Mouse (Mus musculus) frontal cortex, adult (tissue): ENCODE measurements around the gene Cant1.

Experiments
- ATAC-seq: cut with Nextera tagmentation; 2 replicates; pipeline ENCODE4 v1.9.2; 2017; ENCODE audit warnings: mild to moderate bottlenecking, moderate library complexity, mixed read lengths; ENCODE audit not compliant: low TSS enrichment

Gene Cant1

GRCm38 (mm10) chr11:118374506-118374905, 44.4 kb downstream of the Cant1 start:
- ATAC-seq = no peak

DNA sequence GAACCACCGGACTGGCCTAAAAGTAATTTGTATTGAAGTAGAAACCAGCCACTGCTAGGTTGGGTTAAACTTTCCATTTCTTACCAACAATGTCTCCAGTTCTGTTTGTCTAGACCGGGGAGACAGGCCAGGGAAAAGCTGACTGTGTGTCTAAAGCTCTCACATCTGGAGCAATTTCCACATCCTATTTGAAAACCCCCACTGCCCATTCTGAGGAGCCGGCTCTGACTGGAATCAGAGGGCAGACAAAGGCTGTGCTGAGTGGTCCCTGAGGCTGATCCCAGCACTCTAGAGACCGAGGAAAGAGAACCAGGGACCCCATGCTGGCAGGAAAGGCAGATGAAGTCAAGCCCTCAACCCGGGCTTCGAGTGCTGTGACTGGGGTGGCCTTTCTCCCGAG, 46.2 kb downstream of the Cant1 start:
- ATAC-seq = no peak

DNA sequence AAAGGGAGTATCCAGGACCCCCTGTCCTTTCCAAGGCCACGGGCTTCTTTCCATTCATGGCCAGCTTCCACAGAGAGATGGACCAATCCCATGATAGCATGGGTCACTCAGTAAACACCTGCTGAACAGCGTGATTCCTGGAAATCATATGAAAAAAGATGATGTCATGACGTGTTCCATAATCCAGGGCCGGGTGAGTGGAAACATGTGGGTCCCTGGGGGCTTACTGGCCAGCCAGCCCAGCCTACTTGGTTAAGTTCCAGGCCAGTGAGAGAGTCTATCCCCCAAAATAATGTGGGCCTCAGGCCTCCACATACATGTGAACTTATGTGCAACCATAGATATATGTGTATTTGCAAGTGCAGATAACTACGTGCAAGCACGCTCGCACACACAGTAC, 47.0 kb downstream of the Cant1 start:
- ATAC-seq = no peak

DNA sequence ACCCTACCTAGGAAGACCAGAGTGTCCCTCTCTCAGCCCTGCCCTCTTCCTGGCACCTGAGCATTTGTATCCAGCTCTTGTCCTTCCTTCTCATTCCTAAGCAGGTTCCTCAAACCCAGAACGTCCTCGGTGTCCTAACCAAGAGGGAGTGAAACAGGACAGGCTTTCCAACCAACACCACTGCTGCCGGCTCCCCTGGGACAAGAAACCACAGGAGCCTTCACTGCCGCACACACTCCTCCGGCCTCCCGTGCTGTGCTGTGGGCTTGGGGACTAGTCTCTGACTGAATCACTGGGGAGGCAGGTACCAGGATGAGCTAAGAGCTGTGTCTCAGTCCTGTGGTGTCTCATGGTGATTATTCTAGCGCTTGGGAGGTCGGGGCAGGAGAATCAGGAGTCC, 49.2 kb downstream of the Cant1 start:
- ATAC-seq = no peak

DNA sequence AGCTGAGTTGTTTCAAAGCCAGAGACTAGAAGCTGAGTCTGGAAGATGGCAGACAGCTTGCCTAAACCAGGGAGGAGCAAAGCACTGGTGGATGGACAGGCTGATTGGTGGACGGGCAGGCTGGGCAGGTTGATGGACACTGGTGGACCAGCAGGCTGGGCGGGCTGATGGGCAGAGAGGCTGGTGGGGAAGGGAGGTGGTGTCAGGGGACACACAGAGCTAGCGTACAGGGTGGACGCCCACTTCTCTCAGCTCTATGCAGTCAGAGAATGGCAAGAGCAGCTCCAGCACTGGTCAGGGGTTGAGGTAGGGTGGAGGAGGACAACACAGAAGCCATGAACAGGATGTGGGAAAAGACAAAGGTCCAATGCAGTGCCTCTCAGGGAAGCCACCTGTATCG, 49.6 kb downstream of the Cant1 start:
- no peak for ATAC-seq

DNA sequence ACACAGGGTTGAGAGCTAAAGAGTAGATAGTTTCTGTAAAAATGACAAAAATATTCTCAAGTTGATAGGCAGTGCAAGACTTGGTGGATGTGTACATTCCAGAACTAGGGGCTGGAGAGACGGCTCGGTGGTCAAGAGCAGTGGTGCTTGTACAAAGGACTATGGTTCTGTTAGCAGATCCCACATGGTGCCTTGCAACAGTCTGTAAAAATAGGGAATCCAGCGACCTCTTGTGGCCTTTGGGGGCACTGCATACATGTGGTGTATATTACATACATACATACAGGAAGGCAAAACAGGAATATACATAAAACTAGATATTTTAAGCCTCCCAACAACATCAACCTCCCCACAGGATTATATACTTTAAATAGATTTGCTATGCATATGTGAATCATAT, 50.6 kb downstream of the Cant1 start:
- no peak for ATAC-seq

GRCm38 (mm10) chr11:118366559-118366958, 52.3 kb downstream of the Cant1 start:
- no peak for ATAC-seq

GRCm38 (mm10) chr11:118366108-118366507, 52.8 kb downstream of the Cant1 start:
- ATAC-seq = no peak

- peak; percentile 44; the same call in 1 of the 2 replicates for ATAC-seq
Observed at GRCm38 (mm10) chr11:118365171-118365570, 53.7 kb downstream of the Cant1 start.

DNA sequence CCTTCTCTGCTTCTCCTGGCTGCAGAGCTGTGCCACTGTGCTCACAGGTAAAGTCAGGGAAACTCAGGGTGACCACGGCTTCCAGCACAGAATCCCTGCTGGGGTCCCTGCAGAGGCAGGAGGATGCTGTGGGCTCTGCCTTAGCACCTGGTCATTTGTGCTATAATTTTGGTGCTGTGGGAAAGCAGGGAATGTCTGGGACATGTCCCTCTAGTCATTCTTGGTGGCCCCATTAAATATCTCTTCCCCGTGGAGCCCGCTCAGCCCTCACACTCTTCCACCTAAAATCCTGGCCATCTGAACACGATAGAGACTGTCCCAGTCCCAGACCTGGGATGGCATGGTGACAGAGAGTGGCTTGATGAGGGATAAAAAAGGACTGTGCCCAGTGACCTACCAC, 54.9 kb downstream of the Cant1 start:
- no peak for ATAC-seq

- no peak for ATAC-seq
Observed at GRCm38 (mm10) chr11:118362971-118363518, 55.8 kb downstream of the Cant1 start.

GRCm38 (mm10) chr11:118362501-118362900, 56.4 kb downstream of the Cant1 start:
- no peak for ATAC-seq

DNA sequence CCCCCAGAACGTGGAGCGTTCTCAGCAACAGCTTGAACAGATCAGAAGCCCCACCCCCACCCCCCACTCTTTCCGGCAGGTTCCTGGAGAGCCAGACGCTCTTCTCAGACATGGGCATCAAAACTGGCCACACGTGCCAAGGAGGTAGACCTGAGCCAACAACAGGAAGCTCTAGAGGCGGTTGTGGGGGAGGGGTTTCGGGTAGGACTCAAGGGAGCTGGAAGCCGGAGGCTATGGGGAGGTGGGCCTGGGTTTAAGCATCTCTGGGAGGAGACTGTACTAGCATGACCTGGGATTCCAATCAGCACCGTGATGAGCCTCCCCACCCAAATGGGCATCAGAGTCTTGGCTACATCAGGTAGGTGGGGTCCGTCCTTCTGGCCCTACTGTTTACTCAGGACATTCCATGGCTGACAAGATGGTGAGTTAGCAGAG, 58.0 kb downstream of the Cant1 start:
- no peak for ATAC-seq

DNA sequence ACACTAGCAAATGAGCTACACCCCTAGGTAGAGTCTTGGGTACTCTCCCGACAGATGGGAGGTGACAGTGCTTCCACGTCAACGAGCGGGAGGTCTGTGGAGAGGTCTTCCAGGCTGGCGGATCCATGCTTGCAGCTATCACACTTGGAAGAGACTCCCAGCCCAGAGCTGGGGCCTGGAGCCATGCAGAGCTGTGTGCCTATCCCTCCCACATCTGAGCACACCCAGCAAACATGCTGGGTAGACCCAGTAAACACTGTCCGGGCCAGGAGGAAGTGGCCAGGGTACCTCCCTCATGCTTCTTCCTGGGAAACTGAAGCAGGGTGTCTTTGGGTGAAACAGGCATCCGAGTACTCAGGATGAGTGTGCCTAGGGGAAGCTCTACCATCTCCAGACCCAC, 58.4 kb downstream of the Cant1 start:
- no peak for ATAC-seq
